Mouse (Mus musculus): ENCODE results near the gene Tcf21.

Tcf21 gene

GRCm38 (mm10) chr10:22819871-22820590, at the start of gene Tcf21:
Gene Tcf21, minus strand, starts transcription at chr10:22820174.
- DNase-seq, result no peak

DNA sequence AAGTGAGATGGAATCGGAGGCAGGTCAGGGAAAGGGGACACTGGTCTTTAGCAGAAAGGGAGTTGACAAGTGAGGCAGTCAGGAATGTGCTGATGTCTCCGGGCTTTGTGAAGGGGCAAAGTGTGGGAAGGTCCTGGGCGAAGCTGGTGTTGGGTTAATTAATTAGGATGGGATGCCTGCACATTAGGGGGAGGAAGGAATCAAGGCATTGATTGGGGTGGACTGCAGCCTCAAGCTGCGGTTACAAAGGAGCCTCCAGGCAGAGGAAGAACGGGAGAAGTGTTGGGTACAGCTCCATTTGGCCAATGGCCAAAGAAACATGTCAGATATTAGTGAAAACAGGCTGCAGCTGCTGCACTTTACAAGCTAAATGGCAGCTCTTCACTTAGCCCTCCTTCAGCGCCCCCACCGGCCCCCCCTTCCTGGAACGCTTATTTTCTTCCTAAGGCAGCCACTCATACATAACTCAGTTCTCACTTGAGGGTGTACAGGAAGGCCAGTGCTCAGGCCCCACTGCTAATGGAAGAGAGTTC, 48.5 kb upstream of the Tcf21 start:
- no peak for DNase-seq

DNA sequence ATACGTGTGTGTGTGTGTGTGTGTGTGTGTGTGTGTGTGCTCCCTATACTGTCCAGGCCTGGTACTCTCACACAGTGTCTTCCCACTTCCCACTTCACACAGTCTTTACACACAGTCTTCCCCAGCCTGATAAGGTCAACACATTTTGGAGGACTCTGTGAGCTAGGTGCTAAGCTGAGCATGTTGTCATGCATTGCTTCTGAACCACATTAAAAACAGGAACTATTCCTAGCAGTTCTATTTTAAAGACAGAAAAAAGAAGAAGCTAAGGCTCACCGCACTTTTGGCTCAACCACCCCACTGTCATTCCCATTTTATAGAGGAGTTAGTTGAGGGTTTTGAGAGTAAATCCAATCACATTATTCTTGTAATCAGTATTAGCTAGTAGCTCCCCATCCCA, 47.2 kb upstream of the Tcf21 start:
- DNase-seq, result no peak

GRCm38 (mm10) chr10:22858111-22858510, 38.1 kb upstream of the Tcf21 start:
- DNase-seq, result no peak

DNA sequence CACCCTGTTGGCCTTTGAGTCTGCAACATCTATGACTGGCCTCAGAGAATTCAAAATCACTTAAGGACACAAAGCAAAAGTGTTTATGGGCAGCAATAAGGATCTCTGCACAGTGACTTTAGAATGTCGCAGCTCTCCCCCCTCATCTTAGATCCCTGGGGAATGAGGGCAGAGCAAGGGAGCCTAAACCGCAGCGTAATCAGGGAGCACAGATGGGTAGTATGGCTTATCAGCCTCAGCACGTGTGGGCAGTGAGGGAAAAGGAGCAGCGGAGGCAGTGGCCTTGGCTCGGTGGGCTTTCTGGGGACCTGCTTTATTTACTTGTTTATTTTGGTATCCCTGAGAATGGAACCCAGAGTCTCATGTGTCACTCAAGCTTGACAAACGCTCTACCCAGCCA, 34.4 kb upstream of the Tcf21 start:
- no peak for DNase-seq

DNA sequence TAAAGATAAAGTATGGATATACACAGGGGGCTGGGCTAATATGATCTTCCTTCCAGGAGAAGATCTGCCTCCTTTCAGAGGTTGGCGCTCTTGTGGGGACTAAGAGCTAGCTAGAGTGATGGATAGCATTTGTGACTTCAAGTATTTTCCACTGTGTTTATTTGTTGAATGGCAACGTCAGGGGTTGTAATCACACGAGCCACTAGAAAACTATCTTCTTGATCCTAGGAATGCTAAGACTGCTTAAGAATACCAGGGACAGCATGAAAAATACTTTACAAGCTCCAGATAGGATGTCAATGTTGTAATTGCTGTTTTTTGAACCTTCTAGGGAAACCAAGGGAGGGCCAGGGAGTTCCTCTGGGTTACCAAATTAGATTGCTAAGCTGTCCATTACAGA, 25.4 kb upstream of the Tcf21 start:
- DNase-seq, result no peak

- DNase-seq, result no peak
These were observed 24.8 kb upstream of the Tcf21 start for GRCm38 (mm10) chr10:22844731-22845130.

DNA sequence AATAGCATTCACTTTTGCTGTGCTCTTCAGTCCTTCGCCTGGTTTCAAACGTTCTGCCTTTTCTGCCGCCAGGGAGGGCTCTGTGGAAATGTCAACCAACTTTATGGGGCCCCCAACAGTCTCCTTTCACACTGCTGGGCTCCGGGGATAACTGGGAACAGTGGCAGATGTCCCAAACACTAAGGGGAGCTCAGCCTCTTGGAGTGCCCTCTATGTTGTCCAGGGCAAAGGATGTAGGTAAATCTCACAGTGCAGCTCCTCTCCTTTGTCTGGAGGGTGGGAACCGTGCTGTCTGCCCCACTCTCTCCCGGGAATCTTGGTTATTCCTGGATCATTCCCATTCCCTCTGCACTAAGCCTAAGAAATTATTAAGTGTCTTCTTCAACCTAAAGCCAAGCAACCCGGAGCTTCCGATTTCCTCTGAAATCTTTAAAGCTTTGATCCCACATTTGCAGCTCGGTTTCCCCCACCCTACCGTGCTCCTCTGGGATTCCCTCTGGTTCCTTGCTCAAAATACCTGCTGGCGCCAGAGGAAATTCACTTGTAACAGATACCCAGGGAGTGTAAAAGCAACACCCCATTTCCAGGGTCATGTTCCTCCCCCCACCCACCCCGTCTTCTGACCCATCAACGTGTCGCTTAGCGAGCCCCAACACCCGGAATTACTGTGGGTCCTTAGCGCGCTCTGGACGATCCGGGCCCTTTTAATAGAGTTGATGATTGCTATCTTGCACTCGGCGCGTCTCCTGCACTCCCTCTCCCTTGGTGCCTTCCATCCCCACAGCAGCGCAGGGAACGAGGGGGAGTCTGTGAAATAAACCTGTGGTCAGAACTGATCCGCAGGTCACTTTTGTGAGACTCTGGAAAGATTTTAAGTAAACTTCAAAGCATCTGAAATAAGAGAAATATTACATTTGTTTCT, 23.7 kb upstream of the Tcf21 start:
- no peak for DNase-seq

DNA sequence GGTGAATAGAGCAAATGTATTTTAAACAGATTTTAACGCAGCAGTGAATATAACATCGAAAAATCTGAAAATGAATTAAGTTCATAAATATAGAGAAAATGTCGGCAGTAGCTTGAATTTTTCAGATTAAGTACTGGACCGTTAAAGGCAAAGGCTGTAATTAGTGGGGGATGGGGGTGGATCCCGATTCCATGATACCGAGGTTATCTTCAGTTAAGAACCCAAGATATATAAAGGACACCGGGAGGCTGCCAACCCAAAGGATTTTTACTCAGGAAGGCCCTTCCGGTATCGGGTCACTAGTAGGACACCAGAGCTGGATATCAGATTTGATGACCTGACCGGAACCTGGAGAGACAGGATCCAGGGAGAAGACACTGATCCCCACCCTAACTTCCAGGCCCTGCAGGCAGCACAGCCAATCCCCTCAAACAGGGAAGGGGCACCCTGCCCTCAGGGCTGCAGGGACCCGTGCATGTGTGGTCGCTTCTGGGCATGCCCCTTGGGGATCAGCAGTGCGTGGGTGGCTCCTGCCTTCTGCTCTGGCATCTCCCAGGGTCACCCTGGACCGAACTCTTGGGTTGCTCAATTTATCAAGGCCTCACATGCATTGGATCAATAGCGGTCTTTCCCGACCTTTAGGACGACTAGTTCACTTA, 22.9 kb upstream of the Tcf21 start:
- DNase-seq, result no peak

DNA sequence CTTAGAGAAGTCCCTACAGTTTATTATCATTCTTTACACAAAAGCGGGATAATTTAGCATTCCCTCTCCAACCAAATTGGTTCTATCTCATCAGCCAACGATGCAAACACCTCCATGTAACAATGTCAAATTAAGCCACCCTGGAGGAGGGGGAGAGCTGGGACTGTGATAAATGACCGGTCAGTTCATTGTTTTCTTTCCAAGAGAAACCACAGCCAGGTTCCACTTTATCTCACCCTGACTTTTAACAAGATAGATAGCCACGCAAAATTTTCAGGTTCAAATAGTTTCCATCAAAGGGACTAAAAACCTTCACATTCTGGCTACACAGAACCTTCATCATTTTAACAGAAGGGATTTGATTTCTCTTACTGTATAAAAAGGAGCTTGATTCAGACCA, 22.1 kb upstream of the Tcf21 start:
- no peak for DNase-seq

GRCm38 (mm10) chr10:22826244-22826643, 6.3 kb upstream of the Tcf21 start:
- DNase-seq, result no peak

- no peak for DNase-seq
These were observed 2.9 kb upstream of the Tcf21 start for GRCm38 (mm10) chr10:22822896-22823295.

GRCm38 (mm10) chr10:22822486-22822885, 2.5 kb upstream of the Tcf21 start:
- no peak for DNase-seq

GRCm38 (mm10) chr10:22821709-22822108, 1.7 kb upstream of the Tcf21 start:
- no peak for DNase-seq

- no peak for DNase-seq
These were observed 1.3 kb upstream of the Tcf21 start for GRCm38 (mm10) chr10:22821267-22821666.

DNA sequence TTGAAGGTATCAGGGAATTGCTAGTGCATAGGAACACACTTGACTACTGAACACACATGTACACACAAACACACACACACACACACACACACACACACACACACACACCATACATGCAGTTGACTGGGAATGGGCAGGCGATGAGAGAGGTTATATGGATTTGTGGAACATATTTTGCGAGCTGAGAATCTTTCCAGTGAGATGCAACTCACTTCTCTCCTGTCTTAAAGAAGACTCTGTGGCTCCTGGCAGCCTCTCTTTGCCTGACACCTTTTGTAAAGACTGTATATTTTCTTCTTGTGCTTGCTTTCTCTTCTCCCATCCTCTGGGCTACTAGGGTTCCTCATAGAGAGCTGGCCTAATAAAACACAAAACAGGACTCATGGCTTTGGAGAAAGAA, 867 bp upstream of the Tcf21 start:
- no peak for DNase-seq

- no peak for DNase-seq
These were observed 619 bp downstream of the Tcf21 start for GRCm38 (mm10) chr10:22819239-22819870.

- no peak for DNase-seq
These were observed 1.3 kb downstream of the Tcf21 start for GRCm38 (mm10) chr10:22818600-22819238.

DNA sequence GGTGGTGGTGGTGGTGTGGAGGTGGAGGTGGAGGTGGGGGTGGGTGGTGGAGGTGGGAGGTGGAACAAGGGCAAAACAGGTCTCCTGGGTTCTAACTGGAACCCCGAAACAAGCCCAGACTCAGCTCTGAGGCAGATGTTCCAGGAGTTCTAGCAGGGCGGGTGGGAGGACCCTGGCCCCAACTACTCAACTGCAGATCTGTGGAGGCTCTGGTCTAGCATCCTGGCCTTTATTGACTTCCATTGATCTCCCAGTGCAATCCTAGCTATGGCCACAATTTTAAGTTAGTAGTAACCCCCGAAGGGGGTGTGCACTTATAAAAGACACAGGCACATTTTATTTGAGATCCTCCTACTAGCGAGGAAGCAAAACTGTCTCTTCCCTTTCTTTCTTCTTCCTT, 2.0 kb downstream of the Tcf21 start:
- no peak for DNase-seq

DNA sequence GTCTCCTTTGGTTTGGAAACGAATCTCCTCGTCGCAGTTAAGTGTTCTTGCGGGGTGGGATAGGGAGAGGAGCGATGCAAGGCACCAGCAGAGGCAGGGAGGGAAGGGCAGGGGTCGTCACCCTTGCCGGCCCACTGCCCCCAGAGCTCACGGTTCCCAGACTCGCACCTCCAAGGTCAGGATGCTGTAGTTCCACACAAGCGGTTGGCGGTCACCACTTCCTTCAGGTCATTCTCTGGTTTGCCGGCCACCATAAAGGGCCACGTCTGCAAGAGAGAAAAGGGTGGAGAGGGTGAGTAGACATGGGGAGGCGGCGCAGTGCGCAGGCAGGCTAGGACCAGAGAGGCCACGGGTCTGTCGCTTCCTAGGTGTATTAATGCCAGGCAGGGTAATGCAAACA, 2.4 kb downstream of the Tcf21 start:
- no peak for DNase-seq

DNA sequence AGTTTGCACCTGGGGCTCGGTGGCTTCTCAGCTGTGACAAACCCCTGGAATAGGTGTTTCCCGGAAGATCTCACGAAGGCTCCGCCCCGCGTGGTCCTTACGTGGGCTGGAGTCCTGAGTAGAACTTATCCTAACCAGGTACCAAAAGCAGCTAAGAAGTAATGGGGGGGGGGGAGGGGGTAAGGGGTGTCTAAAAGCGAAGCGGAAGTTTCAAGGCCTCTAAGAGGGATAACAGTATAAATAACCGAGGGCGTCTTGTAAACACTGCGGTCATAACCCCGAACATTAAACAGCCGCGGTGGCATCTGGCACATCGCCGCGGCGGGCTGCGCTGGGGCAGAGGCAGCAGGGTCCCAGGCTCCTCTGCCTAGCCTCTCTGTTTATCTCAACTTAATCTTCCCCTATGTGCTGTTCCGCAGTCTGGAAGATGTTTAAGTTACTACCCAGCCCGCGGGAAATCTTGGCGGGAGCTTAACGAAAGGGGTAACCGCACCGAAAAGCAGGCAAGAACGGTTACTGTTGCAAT, 3.7 kb downstream of the Tcf21 start:
- no peak for DNase-seq

Data from right cerebral cortex, postnatal 25 days (tissue).